Mouse (Mus musculus): ENCODE measurements around the gene Itga2.

DNA sequence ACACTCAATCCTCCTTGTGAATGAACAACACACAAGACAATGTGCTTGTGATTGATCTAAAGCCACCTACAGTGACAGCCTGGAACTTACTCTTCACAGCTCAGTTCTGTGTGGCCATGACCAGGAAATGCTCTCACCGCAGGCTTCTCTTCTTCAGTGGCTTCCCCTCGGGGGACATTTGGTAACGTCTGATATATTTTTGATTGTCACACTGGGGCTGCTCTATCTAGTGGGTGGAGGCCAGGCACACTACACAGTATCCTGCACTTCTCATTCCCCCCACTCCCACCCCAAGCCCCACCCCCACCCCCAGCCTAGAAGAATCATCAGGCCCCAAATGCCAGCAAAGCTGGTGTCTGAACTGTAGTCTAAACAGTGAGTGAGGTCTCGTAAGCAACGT lies 16.1 kb downstream of the Itga2 start:
- TF ChIP-seq MAFK (IDR thresholded peaks at IDR 0.05; ENCODE audit: insufficient read depth, low read depth, low read length), result no peak
- no peak for TF ChIP-seq ZC3H11A (IDR thresholded peaks at IDR 0.05; ENCODE audit: borderline replicate concordance, low read depth, low read length)

Measured in ES-E14 (cell line).